ENCODE assay signal across 8 mouse cellular contexts in genomic region chr7:105633801-105634135, GRCm38 (mm10). TPM values are rescaled to one million over a fixed set of nuclear protein-coding genes. Genes with fewer than 3 reads are reported as not detected.
DNase-seq lines count a peak whose midpoint lies in the region; ATAC-seq and TF ChIP-seq lines count a peak whose summit lies in the region.

No protein-coding gene starts in this region.

- no peaks in the 10 kb centered on the region for H3K27me3 ChIP-seq in heart, embryonic 15.5 days
- no peaks in the 10 kb centered on the region for H3K27me3 ChIP-seq in MEL (ENCODE audit: control insufficient read depth in 1 of 2, insufficient read depth in 2 of 2, low read length in 2 of 2)
- H3K27me3 ChIP-seq in hindbrain, embryonic 12.5 days = no peaks in the 10 kb centered on the region
- peaks cover 31% of the 10 kb centered on the region for H3K27me3 ChIP-seq in midbrain, embryonic 10.5 days (ENCODE audit: low read depth, poor library complexity, severe bottlenecking)

- H3K4me3 ChIP-seq in heart, embryonic 15.5 days = peak overlapping the region; percentile 97
- H3K4me3 ChIP-seq in MEL (ENCODE audit: control insufficient read depth in 1 of 2, insufficient read depth in 1 of 2, low read depth in 2 of 2, low read length in 2 of 2) = peak overlapping the region; percentile 86 to 96
- peak overlapping the region; percentile 69 for H3K4me3 ChIP-seq in hindbrain, embryonic 12.5 days
- peak overlapping the region; percentile 91 for H3K4me3 ChIP-seq in midbrain, embryonic 10.5 days

- no peak for TF ChIP-seq POLR2A in MEL (IDR thresholded peaks at IDR 0.05; ENCODE audit: control insufficient read depth in 1 of 2, insufficient read depth in 1 of 2, low read depth in 1 of 2, low read length in 2 of 2, poor library complexity in 1 of 2)

- ATAC-seq in heart, embryonic 15.5 days (replicated peaks; ENCODE audit: insufficient number of reproducible peaks, insufficient read depth, low FRiP score, low read depth) = no peak; the same call in 1 of the 2 replicates
- no peak for ATAC-seq in hindbrain, embryonic 12.5 days (ENCODE audit: low FRiP score)

- 4% methylated on average over 10 of the region's 10 CpGs for WGBS in heart, embryonic 15.5 days
- WGBS in hindbrain, embryonic 12.5 days = 8% methylated on average over 10 of the region's 10 CpGs
- 6% methylated on average over 10 of the region's 10 CpGs for WGBS in midbrain, embryonic 10.5 days

- DNase-seq in heart, postnatal 25 days (ENCODE audit: low spot score) = no peak
- peak; percentile 68 for DNase-seq in MEL (ENCODE audit: low read depth, low spot score)
- no peak for DNase-seq in midbrain, embryonic 10.5 days (ENCODE audit: low spot score)
- DNase-seq in urinary bladder, postnatal 14 days (ENCODE audit: low spot score) = no peak
- no peak for DNase-seq in adrenal gland, adult 8-10 months
- DNase-seq in urinary bladder, postnatal 36 days (ENCODE audit: low spot score in 2 of 2) = no peak

- H3K9ac ChIP-seq in heart, embryonic 15.5 days = peak overlapping the region; percentile 95
- peak overlapping the region; percentile 83 for H3K9ac ChIP-seq in MEL (ENCODE audit: control insufficient read depth, low read depth, low read length, poor library complexity, severe bottlenecking)
- peak overlapping the region; percentile 83 for H3K9ac ChIP-seq in hindbrain, embryonic 12.5 days

- peaks cover 20% of the 10 kb centered on the region; the same call in 1 of the 2 replicates for H3K36me3 ChIP-seq in heart, embryonic 15.5 days
- H3K36me3 ChIP-seq in MEL (ENCODE audit: control insufficient read depth in 1 of 2, insufficient read depth in 2 of 2, low read length in 2 of 2) = peaks cover 0 to 8% of the 10 kb centered on the region in 2 experiments; a peak in 2 of 4 replicates
- H3K36me3 ChIP-seq in hindbrain, embryonic 12.5 days = peaks cover 22% of the 10 kb centered on the region
- H3K36me3 ChIP-seq in midbrain, embryonic 10.5 days = peaks cover 32% of the 10 kb centered on the region

- peaks cover 48% of the 10 kb centered on the region for H3K4me1 ChIP-seq in heart, embryonic 15.5 days (replicated peaks)
- H3K4me1 ChIP-seq in MEL (ENCODE audit: control insufficient read depth in 1 of 2, insufficient read depth in 2 of 2, low read length in 2 of 2) = peaks cover 3 to 11% of the 10 kb centered on the region in 2 experiments
- peaks cover 30% of the 10 kb centered on the region for H3K4me1 ChIP-seq in hindbrain, embryonic 12.5 days
- peaks cover 64% of the 10 kb centered on the region for H3K4me1 ChIP-seq in midbrain, embryonic 10.5 days

- TF ChIP-seq CTCF in MEL (IDR thresholded peaks at IDR 0.05 in 2 of 3, conservative IDR thresholded peaks at IDR 0.05 in 1 of 3; ENCODE audit: control insufficient read depth in 1 of 3, insufficient read depth in 1 of 3, low read depth in 2 of 3, low read length in 3 of 3, poor library complexity in 1 of 3, severe bottlenecking in 1 of 3) = no peak

- H3K79me2 ChIP-seq in MEL (ENCODE audit: control insufficient read depth, insufficient read depth, low read length, poor library complexity) = peaks cover 4% of the 10 kb centered on the region; the same call in 1 of the 2 replicates

- TF ChIP-seq RAD21 in MEL (IDR thresholded peaks at IDR 0.05; ENCODE audit: low read depth, low read length) = no peak

- H3K9me3 ChIP-seq in heart, embryonic 15.5 days (replicated peaks) = no peaks in the 10 kb centered on the region
- no peaks in the 10 kb centered on the region for H3K9me3 ChIP-seq in MEL (replicated peaks; ENCODE audit: insufficient read depth, low read length)
- H3K9me3 ChIP-seq in hindbrain, embryonic 12.5 days (replicated peaks) = no peaks in the 10 kb centered on the region
- no peaks in the 10 kb centered on the region for H3K9me3 ChIP-seq in midbrain, embryonic 10.5 days (replicated peaks)

- peak in 1 of 2 experiments; percentile 29; a peak in 1 of 4 replicates for TF ChIP-seq EP300 in MEL (IDR thresholded peaks at IDR 0.05; ENCODE audit: low read depth in 1 of 2, low read length in 2 of 2)

- H3K27ac ChIP-seq in heart, embryonic 15.5 days = peak overlapping the region; percentile 66
- H3K27ac ChIP-seq in MEL (ENCODE audit: control insufficient read depth, low read depth, low read length) = peak overlapping the region; percentile 43
- H3K27ac ChIP-seq in hindbrain, embryonic 12.5 days = peak overlapping the region; percentile 82
- peak overlapping the region; percentile 89 for H3K27ac ChIP-seq in midbrain, embryonic 10.5 days (replicated peaks)

- intact Hi-C loops in heart, postnatal 25 days (cut with DNase I) = loop anchor here (5.0 kb wide), 1 partner anchor 236 kb away; no protein-coding TSS in a partner anchor

- peak overlapping the region; percentile 88 for H3K4me2 ChIP-seq in heart, embryonic 15.5 days
- H3K4me2 ChIP-seq in hindbrain, embryonic 12.5 days (replicated peaks) = peak overlapping the region; percentile 82

TF ChIP-seq in MEL, 35 proteins besides CTCF, POLR2A, EP300 and RAD21:
- TF ChIP-seq MAX (IDR thresholded peaks at IDR 0.05; ENCODE audit: low read length) (peak; percentile 45; the same call in 1 of the 2 replicates), ZNF384 (IDR thresholded peaks at IDR 0.05; ENCODE audit: low read depth, low read length) (no peak), SIN3A (IDR thresholded peaks at IDR 0.05; ENCODE audit: low read length) (no peak), POLR2AphosphoS2 (IDR thresholded peaks at IDR 0.05; ENCODE audit: low read length) (no peak), NELFE (IDR thresholded peaks at IDR 0.05; ENCODE audit: low read depth, low read length) (0 out of 2 replicates have a peak, but pooled peaks have one; percentile 35), UBTF (IDR thresholded peaks at IDR 0.05; ENCODE audit: borderline replicate concordance, insufficient read depth, low read depth, low read length) (no peak)
TF ChIP-seq in MEL: peak in this region for 2.

RNA-seq across cellular contexts. Expression of gene Trim3, which starts 0.4 kb away (rescaled TPM):
- polyA plus RNA-seq in heart, embryonic 15.5 days (2015; fragmentation: Nextera tagmentation; extraction: Ambion mirVana) = 26.5 and 36.0 TPM in 2 replicates
- 10 to 100 TPM; 22.8 to 24.3 TPM for total RNA-seq in heart, postnatal 25 days (2021)
- total RNA-seq in MEL (2012; rRNA removed) = 7.0 and 7.5 TPM in 2 replicates
- 10 to 100 TPM in 1 of 2 experiments, not detected in 1; 15.4 TPM for polyA plus RNA-seq in MEL (2012; ENCODE audit: insufficient read depth in 1 of 2, insufficient read length in 2 of 2, low read depth in 1 of 2, low replicate concordance in 2 of 2, missing spikeins in 1 of 2)
- polyA plus RNA-seq in hindbrain, embryonic 12.5 days (2016; fragmentation: Nextera tagmentation; extraction: Ambion mirVana) = 62.7 and 63.6 TPM in 2 replicates
- polyA plus RNA-seq in midbrain, embryonic 10.5 days (2016; fragmentation: Nextera tagmentation; extraction: Ambion mirVana) = 30.3 and 36.0 TPM in 2 replicates
- 10 to 100 TPM; 24.0 to 50.0 (median 38.6) TPM for total RNA-seq in adrenal gland, adult 8-10 months (2022)

RNA-seq across cellular contexts. Expression of gene Timm10b, which starts 6.1 kb away (rescaled TPM):
- polyA plus RNA-seq in heart, embryonic 15.5 days (2015; fragmentation: Nextera tagmentation; extraction: Ambion mirVana) = 138 and 156 TPM in 2 replicates
- 10 to 100 TPM; 80.9 to 90.1 TPM for total RNA-seq in heart, postnatal 25 days (2021)
- 103 and 107 TPM in 2 replicates for total RNA-seq in MEL (2012; rRNA removed)
- polyA plus RNA-seq in MEL (2012; ENCODE audit: insufficient read depth in 1 of 2, insufficient read length in 2 of 2, low read depth in 1 of 2, low replicate concordance in 2 of 2, missing spikeins in 1 of 2) = 100 to 1,000 TPM in 1 of 2 experiments, not detected in 1; 135 TPM
- 127 and 151 TPM in 2 replicates for polyA plus RNA-seq in hindbrain, embryonic 12.5 days (2016; fragmentation: Nextera tagmentation; extraction: Ambion mirVana)
- 164 TPM in 2 replicates for polyA plus RNA-seq in midbrain, embryonic 10.5 days (2016; fragmentation: Nextera tagmentation; extraction: Ambion mirVana)
- 100 to 1,000 TPM in 3 of 4 experiments, 10 to 100 TPM in 1; 73.6 to 158 (median 103) TPM for total RNA-seq in adrenal gland, adult 8-10 months (2022)

RNA-seq across cellular contexts. Expression of gene Arfip2, which starts 6.4 kb away (rescaled TPM):
- polyA plus RNA-seq in heart, embryonic 15.5 days (2015; fragmentation: Nextera tagmentation; extraction: Ambion mirVana) = 42.6 and 50.8 TPM in 2 replicates
- total RNA-seq in heart, postnatal 25 days (2021) = 10 to 100 TPM; 16.4 to 17.1 TPM
- 75.6 and 78.4 TPM in 2 replicates for total RNA-seq in MEL (2012; rRNA removed)
- 100 to 1,000 TPM in 1 of 2 experiments, not detected in 1; 108 TPM for polyA plus RNA-seq in MEL (2012; ENCODE audit: insufficient read depth in 1 of 2, insufficient read length in 2 of 2, low read depth in 1 of 2, low replicate concordance in 2 of 2, missing spikeins in 1 of 2)
- polyA plus RNA-seq in hindbrain, embryonic 12.5 days (2016; fragmentation: Nextera tagmentation; extraction: Ambion mirVana) = 75.3 and 82.1 TPM in 2 replicates
- 57.5 and 67.3 TPM in 2 replicates for polyA plus RNA-seq in midbrain, embryonic 10.5 days (2016; fragmentation: Nextera tagmentation; extraction: Ambion mirVana)
- total RNA-seq in adrenal gland, adult 8-10 months (2022) = 10 to 100 TPM; 50.6 to 93.3 (median 68.0) TPM

RNA-seq across cellular contexts. Expression of gene Gm45799, which starts 6.6 kb away (rescaled TPM):
- polyA plus RNA-seq in heart, embryonic 15.5 days (2015; fragmentation: Nextera tagmentation; extraction: Ambion mirVana) = 24.0 and 39.7 TPM in 2 replicates
- total RNA-seq in heart, postnatal 25 days (2021) = 1 to 10 TPM; 3.3 to 4.0 TPM
- total RNA-seq in MEL (2012; rRNA removed) = 59.1 and 67.2 TPM in 2 replicates
- polyA plus RNA-seq in MEL (2012; ENCODE audit: insufficient read depth in 1 of 2, insufficient read length in 2 of 2, low read depth in 1 of 2, low replicate concordance in 2 of 2, missing spikeins in 1 of 2) = 100 to 1,000 TPM in 1 of 2 experiments, not detected in 1; 109 TPM
- 9.3 and 11.3 TPM in 2 replicates for polyA plus RNA-seq in hindbrain, embryonic 12.5 days (2016; fragmentation: Nextera tagmentation; extraction: Ambion mirVana)
- 8.1 and 12.0 TPM in 2 replicates for polyA plus RNA-seq in midbrain, embryonic 10.5 days (2016; fragmentation: Nextera tagmentation; extraction: Ambion mirVana)
- total RNA-seq in adrenal gland, adult 8-10 months (2022) = 10 to 100 TPM in 1 of 4 experiments, 1 to 10 TPM in 3; 6.4 to 14.4 (median 8.2) TPM

RNA-seq across cellular contexts. Expression of gene Dnhd1, which starts 16.9 kb away (rescaled TPM):
- 0.72 and 0.91 TPM in 2 replicates for polyA plus RNA-seq in heart, embryonic 15.5 days (2015; fragmentation: Nextera tagmentation; extraction: Ambion mirVana)
- under 1 TPM; 0.65 to 0.73 TPM for total RNA-seq in heart, postnatal 25 days (2021)
- 1.5 and 1.7 TPM in 2 replicates for total RNA-seq in MEL (2012; rRNA removed)
- 1 to 10 TPM in 1 of 2 experiments, not detected in 1; 2.6 TPM for polyA plus RNA-seq in MEL (2012; ENCODE audit: insufficient read depth in 1 of 2, insufficient read length in 2 of 2, low read depth in 1 of 2, low replicate concordance in 2 of 2, missing spikeins in 1 of 2)
- polyA plus RNA-seq in hindbrain, embryonic 12.5 days (2016; fragmentation: Nextera tagmentation; extraction: Ambion mirVana) = 1.2 and 1.3 TPM in 2 replicates
- 0.40 and 0.41 TPM in 2 replicates for polyA plus RNA-seq in midbrain, embryonic 10.5 days (2016; fragmentation: Nextera tagmentation; extraction: Ambion mirVana)
- total RNA-seq in adrenal gland, adult 8-10 months (2022) = 1 to 10 TPM; 3.1 to 5.1 (median 4.0) TPM
